Mouse (Mus musculus) limb, embryonic 12.5 days (tissue): Measurements from ENCODE around the gene Nrros. TPM values are rescaled to one million over a fixed set of nuclear protein-coding genes. Genes with fewer than 3 reads are reported as not detected.

ENCODE experiments used
- ATAC-seq: fragments of 200-750 bp; cut with Nextera tagmentation; 2 replicates; pipeline ENCODE4 v1.8.0; 2017; ENCODE audit warnings: low read depth, moderate TSS enrichment; ENCODE audit not compliant: insufficient number of reproducible peaks, insufficient read depth, low FRiP score, low TSS enrichment
- H3K27ac ChIP-seq: fragments of 300-500 bp; sonication (generic); 2 replicates; pipeline ENCODE4 v1.5.1; 2016; ENCODE audit warnings: mild to moderate bottlenecking, moderate library complexity
- H3K27me3 ChIP-seq: fragments of 300-500 bp; sonication (generic); 2 replicates; pipeline ENCODE4 v1.6.1; 2016; ENCODE audit warnings: mild to moderate bottlenecking, moderate library complexity
- H3K36me3 ChIP-seq: fragments of 300-500 bp; sonication (generic); 2 replicates; pipeline ENCODE4 v1.6.1; 2016; ENCODE audit warnings: mild to moderate bottlenecking, moderate library complexity
- H3K4me1 ChIP-seq: fragments of 300-500 bp; sonication (generic); replicated peaks from 2 replicates; pipeline ENCODE4 v1.6.1; 2016
- H3K4me2 ChIP-seq: fragments of 300-500 bp; sonication (generic); 2 replicates; pipeline ENCODE4 v1.6.1; 2016; ENCODE audit warnings: mild to moderate bottlenecking, moderate library complexity
- H3K4me3 ChIP-seq: fragments of 300-500 bp; sonication (generic); replicated peaks from 2 replicates; pipeline ENCODE4 v1.5.1; 2016; ENCODE audit warnings: mild to moderate bottlenecking
- H3K9ac ChIP-seq: fragments of 300-500 bp; sonication (generic); replicated peaks from 2 replicates; pipeline ENCODE4 v1.6.1; 2016; ENCODE audit warnings: mild to moderate bottlenecking, moderate library complexity
- H3K9me3 ChIP-seq: fragments of 300-500 bp; sonication (generic); 2 replicates; pipeline ENCODE4 v1.6.1; 2016; ENCODE audit warnings: mild to moderate bottlenecking, moderate library complexity
- WGBS: fragments of 180-500 bp; shearing (Covaris S2); methylation state at CpG from one replicate; pipeline ENCODE4 v1.1.7; 2016; 5-methylcytosine and 5-hydroxymethylcytosine counted together
- polyA plus RNA-seq: library from polyadenylated mRNA; unstranded; fragments of >200 nt; fragmentation: Nextera tagmentation; extraction: Ambion mirVana; gene quantifications from 2 replicates; pipeline ENCODE4 v1.2.1, GENCODE M21; 2016

The Nrros gene
- polyA plus RNA-seq, 1 experiment from 2014 or later: 9.4 TPM

DNA sequence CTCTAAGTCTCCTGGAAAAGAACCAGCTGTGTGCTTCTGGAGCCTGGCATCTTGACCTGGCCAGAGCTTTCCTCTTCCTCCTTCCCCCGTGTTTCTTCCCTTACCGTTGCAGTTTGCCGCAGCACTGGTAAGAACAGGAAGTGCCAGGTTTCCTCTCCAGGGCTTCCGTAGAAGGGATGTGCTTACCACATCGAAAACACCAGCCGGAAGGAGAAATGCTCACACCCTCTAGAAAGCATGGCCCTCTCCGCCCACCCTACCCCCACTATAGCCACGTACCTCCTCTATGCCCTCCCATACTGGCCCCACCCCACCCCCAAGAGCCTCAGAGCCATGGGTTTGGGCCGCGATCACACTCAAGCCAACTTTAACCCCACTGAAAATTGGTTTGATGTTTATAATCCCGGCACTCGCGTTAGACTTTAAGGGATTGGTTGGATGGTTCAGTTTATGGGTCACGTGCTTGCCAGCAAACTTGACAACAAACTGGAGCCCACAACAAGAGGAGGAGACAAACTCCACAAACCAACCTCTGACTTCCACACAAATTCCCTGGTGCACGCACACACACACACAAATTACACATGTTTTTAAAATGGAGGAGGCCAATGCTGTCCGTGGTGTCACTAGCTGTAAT lies 35.1 kb downstream of the Nrros start:
- H3K36me3 ChIP-seq: no peaks in the 10 kb centered on the region
- H3K4me3 ChIP-seq: no peak overlapping the region
- no peak for ATAC-seq
- H3K9ac ChIP-seq: no peak overlapping the region
- no peak overlapping the region for H3K27ac ChIP-seq
- 68% methylated on average over 16 of the region's 16 CpGs for WGBS
- H3K4me2 ChIP-seq: peak overlapping the region; percentile 11; the same call in 1 of the 2 replicates
- H3K9me3 ChIP-seq: no peaks in the 10 kb centered on the region
- H3K4me1 ChIP-seq: no peaks in the 10 kb centered on the region
- H3K27me3 ChIP-seq: no peaks in the 10 kb centered on the region

DNA sequence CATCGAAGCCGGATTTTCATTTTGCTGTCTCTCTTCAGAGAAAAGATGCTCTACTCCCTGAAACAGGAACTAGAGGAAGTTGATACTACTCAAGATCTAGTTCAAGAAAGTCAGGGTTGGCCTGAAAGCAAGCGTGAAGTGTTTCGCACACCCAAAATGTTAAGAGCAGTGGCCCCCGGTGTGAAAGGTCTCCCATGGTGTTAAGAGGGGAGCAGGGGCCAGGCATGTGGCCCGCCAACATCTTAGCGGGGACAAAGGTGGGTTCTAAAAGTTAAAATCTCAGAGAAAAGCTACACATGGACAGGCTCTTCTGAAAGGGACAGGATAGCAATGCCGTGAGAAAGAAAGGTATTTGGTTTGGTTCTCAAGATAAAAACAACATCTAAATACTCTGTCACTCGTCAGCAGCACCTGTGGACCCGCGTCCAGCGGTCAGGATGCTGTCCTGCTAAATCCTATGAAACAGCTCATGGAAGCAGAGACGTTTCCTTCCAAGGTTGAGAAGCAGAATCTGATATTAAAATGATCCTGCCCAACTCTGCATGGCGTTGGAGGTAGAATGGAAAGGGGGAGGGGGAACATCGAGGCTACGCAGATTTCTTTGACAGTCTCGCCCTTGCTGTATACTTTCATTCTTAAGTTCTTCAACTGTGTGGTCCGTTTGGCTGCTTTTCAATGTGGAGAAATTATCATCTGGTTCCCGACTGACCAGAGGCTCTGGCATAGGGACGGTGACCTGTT lies 35.8 kb downstream of the Nrros start:
- WGBS: 81% methylated on average over 20 of the region's 20 CpGs
- no peak overlapping the region for H3K4me3 ChIP-seq
- no peak for ATAC-seq
- no peak overlapping the region for H3K27ac ChIP-seq
- no peaks in the 10 kb centered on the region for H3K27me3 ChIP-seq
- no peak overlapping the region for H3K9ac ChIP-seq
- no peaks in the 10 kb centered on the region for H3K4me1 ChIP-seq
- H3K4me2 ChIP-seq: no peak overlapping the region
- H3K9me3 ChIP-seq: no peaks in the 10 kb centered on the region
- no peaks in the 10 kb centered on the region for H3K36me3 ChIP-seq

DNA sequence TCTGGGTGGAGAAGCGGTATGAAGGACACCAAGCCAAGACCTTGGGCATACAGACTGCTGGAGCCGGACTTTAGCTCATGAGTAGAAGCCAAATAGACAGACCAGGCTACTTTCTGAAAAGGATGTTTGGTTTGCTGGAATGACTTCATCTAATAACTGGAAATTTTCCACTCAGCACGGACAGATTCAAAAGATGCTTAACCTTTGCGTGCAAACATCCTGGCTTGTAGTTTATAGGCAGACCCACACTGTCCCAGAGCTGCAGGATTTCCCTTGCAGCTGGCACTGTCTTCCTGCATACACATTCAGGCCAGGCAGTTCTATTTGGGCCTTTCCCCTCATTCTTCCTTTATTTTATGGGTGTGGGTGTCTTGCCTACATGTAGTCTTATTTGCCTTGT lies 38.3 kb downstream of the Nrros start:
- H3K9me3 ChIP-seq: no peaks in the 10 kb centered on the region
- H3K27ac ChIP-seq: 0 out of 2 replicates have a peak overlapping the region, but pooled peaks have one; percentile 13
- no peak for ATAC-seq
- no peak overlapping the region for H3K9ac ChIP-seq
- H3K36me3 ChIP-seq: no peaks in the 10 kb centered on the region
- 91% methylated on average over 4 of the region's 4 CpGs for WGBS
- no peaks in the 10 kb centered on the region for H3K4me1 ChIP-seq
- H3K4me3 ChIP-seq: no peak overlapping the region
- H3K4me2 ChIP-seq: no peak overlapping the region
- no peaks in the 10 kb centered on the region for H3K27me3 ChIP-seq

DNA sequence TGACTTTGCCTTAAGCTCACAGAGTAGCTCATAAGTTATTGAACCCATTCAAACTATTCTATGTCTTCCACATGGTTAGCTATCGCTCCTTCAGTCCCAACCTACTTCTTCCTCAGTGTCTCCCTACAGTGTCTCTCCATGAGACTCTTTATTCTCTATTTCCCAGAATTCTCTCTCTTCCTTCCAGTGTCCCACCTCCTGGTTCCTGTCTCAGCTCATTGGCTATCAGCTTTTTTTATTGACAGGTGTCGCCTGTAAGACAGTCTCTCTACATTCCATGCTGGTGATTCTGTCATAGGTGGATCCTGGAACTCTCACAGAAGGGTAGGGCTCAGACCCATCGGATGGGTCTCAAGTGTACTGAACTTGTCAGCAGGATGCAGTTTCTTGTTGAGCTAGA lies 40.0 kb downstream of the Nrros start:
- Histone ChIP-seq H3K27me3 (no peaks in the 10 kb centered on the region), H3K4me1 (no peaks in the 10 kb centered on the region), H3K9me3 (no peaks in the 10 kb centered on the region), H3K9ac (no peak overlapping the region), H3K27ac (no peak overlapping the region), H3K36me3 (no peaks in the 10 kb centered on the region), H3K4me3 (no peak overlapping the region), H3K4me2 (no peak overlapping the region)
- ATAC-seq: no peak
- 88% methylated on average over 3 of the region's 3 CpGs for WGBS

DNA sequence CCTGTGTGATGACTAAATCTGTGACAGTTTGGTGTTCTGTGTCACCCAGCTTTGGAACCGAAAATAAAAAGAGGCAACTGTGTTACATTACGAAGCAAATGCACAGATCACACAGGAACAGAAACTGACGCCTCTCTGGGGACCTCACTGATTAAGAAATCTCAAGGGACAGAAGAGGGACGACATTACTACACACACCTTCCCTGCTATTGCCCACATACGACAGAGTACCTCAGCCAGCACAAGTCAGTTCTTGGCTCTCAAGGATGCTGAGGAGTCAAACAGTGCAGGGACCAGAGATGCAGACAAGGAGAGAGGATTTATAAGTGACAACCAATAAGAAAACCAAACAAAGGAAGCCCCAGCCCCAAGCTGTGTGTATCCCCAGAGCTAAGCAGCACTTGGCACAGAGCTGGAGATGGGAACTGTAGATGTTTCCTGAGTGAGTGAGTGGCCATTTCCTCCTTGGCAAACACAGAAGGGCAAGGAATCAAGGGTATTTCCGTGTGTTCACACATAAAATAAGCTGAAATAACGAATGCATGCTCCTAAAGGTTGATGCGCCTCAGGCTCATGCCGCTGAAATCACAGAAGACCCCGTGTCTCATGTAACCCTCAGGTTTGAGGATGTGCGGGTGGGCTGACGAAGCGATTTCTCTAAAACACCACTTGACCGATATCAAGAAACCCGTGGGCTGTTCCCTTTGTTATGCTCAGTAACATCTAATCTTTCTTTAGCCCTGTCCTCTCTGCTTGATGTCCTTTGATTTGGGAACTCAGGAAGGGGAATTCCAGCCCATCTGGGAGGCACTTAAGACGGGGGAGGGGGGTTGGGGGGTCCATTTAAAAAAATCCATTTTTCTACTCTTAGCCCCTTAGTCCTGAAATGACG lies 40.7 kb downstream of the Nrros start:
- no peaks in the 10 kb centered on the region for H3K27me3 ChIP-seq
- H3K4me3 ChIP-seq: no peak overlapping the region
- ATAC-seq: no peak
- no peaks in the 10 kb centered on the region for H3K36me3 ChIP-seq
- H3K4me1 ChIP-seq: no peaks in the 10 kb centered on the region
- H3K4me2 ChIP-seq: no peak overlapping the region
- no peak overlapping the region for H3K9ac ChIP-seq
- no peaks in the 10 kb centered on the region for H3K9me3 ChIP-seq
- 73% methylated on average over 17 of the region's 17 CpGs for WGBS
- no peak overlapping the region for H3K27ac ChIP-seq

DNA sequence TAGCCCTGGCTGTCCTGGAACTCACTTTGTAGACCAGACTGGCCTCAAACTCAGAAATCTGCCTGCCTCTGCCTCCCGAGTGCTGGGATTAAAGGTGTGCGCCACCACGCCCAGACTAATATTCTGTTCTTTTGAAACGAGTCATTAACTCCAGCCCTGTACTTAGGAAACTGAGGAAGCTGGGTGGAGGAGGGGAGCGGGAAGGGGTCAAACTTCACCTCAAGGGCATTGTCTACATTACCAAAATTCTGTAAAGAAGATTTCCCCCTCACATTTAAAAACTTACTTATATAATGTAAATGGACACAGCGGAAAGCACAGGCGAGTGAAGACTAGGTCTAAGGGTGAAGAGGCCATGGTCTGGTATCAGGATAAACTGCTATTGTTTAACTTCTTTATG lies 41.4 kb downstream of the Nrros start:
- H3K4me2 ChIP-seq: no peak overlapping the region
- H3K4me3 ChIP-seq: no peak overlapping the region
- no peak overlapping the region for H3K9ac ChIP-seq
- no peak overlapping the region for H3K27ac ChIP-seq
- WGBS: 89% methylated on average over 7 of the region's 7 CpGs
- H3K27me3 ChIP-seq: no peaks in the 10 kb centered on the region
- no peaks in the 10 kb centered on the region for H3K9me3 ChIP-seq
- H3K4me1 ChIP-seq: no peaks in the 10 kb centered on the region
- no peak for ATAC-seq
- no peaks in the 10 kb centered on the region for H3K36me3 ChIP-seq

GRCm38 (mm10) chr16:32120454-32120853 lies 44.9 kb downstream of the Nrros start:
- no peak overlapping the region for H3K4me2 ChIP-seq
- no peaks in the 10 kb centered on the region for H3K36me3 ChIP-seq
- H3K4me3 ChIP-seq: no peak overlapping the region
- no peaks in the 10 kb centered on the region for H3K9me3 ChIP-seq
- H3K4me1 ChIP-seq: no peaks in the 10 kb centered on the region
- no peak for ATAC-seq
- H3K27ac ChIP-seq: no peak overlapping the region
- no peaks in the 10 kb centered on the region for H3K27me3 ChIP-seq
- H3K9ac ChIP-seq: no peak overlapping the region
- WGBS: 74% methylated on average over 3 of the region's 3 CpGs

- H3K4me3 ChIP-seq: no peak overlapping the region
- H3K27me3 ChIP-seq: no peaks in the 10 kb centered on the region
- 50% methylated on average over 5 of the region's 5 CpGs for WGBS
- H3K9ac ChIP-seq: no peak overlapping the region
- H3K27ac ChIP-seq: no peak overlapping the region
- H3K4me2 ChIP-seq: no peak overlapping the region
- H3K9me3 ChIP-seq: no peaks in the 10 kb centered on the region
- H3K36me3 ChIP-seq: no peaks in the 10 kb centered on the region
- no peak for ATAC-seq
- H3K4me1 ChIP-seq: no peaks in the 10 kb centered on the region
Measured at GRCm38 (mm10) chr16:32116186-32116585, 49.2 kb downstream of the Nrros start.

DNA sequence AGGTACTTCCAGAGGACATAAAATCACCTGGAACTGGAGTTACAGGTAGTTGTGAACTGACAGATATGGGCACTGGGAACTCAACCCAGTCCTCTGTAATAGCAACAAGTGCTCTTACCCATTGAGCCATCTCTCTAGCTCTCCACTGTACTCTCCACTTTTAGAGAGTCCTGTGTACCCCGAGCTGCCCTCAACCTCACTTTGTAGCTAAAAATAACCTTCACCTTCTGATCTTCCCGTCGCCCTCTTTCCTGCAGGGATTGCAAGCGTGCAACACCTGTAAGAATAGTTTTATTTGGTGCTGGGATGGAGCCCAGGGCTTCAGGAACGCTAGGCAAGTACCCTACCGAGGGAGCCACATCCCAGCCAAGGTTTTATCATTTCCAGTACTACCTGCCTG lies 49.6 kb downstream of the Nrros start:
- H3K9ac ChIP-seq: no peak overlapping the region
- no peak overlapping the region for H3K27ac ChIP-seq
- ATAC-seq: no peak
- H3K36me3 ChIP-seq: peaks cover under 1% of the 10 kb centered on the region
- WGBS: 58% methylated on average over 6 of the region's 6 CpGs
- H3K4me3 ChIP-seq: no peak overlapping the region
- H3K9me3 ChIP-seq: no peaks in the 10 kb centered on the region
- no peaks in the 10 kb centered on the region for H3K27me3 ChIP-seq
- no peaks in the 10 kb centered on the region for H3K4me1 ChIP-seq
- H3K4me2 ChIP-seq: no peak overlapping the region

- Histone ChIP-seq H3K4me2 (peak overlapping the region; percentile 27), H3K9me3 (no peaks in the 10 kb centered on the region), H3K36me3 (peaks cover 7% of the 10 kb centered on the region), H3K4me3 (no peak overlapping the region), H3K4me1 (no peaks in the 10 kb centered on the region), H3K27ac (no peak overlapping the region), H3K27me3 (no peaks in the 10 kb centered on the region), H3K9ac (no peak overlapping the region)
- ATAC-seq: no peak
- 18% methylated on average over 15 of the region's 15 CpGs for WGBS
Measured at GRCm38 (mm10) chr16:32114968-32115695, 50.3 kb downstream of the Nrros start.

- H3K4me3 ChIP-seq: no peak overlapping the region
- peaks cover 13% of the 10 kb centered on the region for H3K36me3 ChIP-seq
- H3K4me1 ChIP-seq: no peaks in the 10 kb centered on the region
- no peaks in the 10 kb centered on the region for H3K9me3 ChIP-seq
- H3K27me3 ChIP-seq: no peaks in the 10 kb centered on the region
- ATAC-seq: no peak
- H3K9ac ChIP-seq: no peak overlapping the region
- no peak overlapping the region for H3K4me2 ChIP-seq
- 84% methylated on average over 10 of the region's 10 CpGs for WGBS
- no peak overlapping the region for H3K27ac ChIP-seq
Measured at GRCm38 (mm10) chr16:32114406-32114805, 51.0 kb downstream of the Nrros start.
